Mouse (Mus musculus): ENCODE measurements around the gene Eme2. TPM values are rescaled to one million over a fixed set of nuclear protein-coding genes. Genes with fewer than 3 reads are reported as not detected.

The Eme2 gene
- 11.2 and 11.3 TPM in 2 replicates for polyA plus RNA-seq (2012; rRNA removed)

GRCm38 (mm10) chr17:24894995-24895547 lies at the start of gene Eme2, which contains the start of gene Mrps34:
Gene Eme2 (minus strand): TSS chr17:24895087.
Gene Mrps34 (plus strand): TSS chr17:24895116.

GRCm38 (mm10) chr17:24936259-24937237 lies 41.7 kb upstream of the Eme2 start, which contains the start of gene Mapk8ip3:
Gene Mapk8ip3 (minus strand): TSS chr17:24936977.

GRCm38 (mm10) chr17:24896241-24896992 lies 1.5 kb upstream of the Eme2 start, which contains the start of gene Nme3:
Gene Nme3 (plus strand): TSS chr17:24896500.

GRCm38 (mm10) chr17:24886134-24886931 lies 8.6 kb downstream of the Eme2 start, which contains the start of the genes Nubp2 and Spsb3:
Gene Nubp2 (minus strand): TSS chr17:24886349.
Gene Spsb3 (plus strand): TSS chr17:24886643.

GRCm38 (mm10) chr17:24865776-24866175 lies 29.1 kb downstream of the Eme2 start, which contains the start of gene Igfals:
Gene Igfals (plus strand): TSS chr17:24865997.

GRCm38 (mm10) chr17:24850065-24850772 lies 44.7 kb downstream of the Eme2 start, which contains the start of gene Fahd1:
Gene Fahd1 (minus strand): TSS chr17:24850364.

GRCm38 (mm10) chr17:24839842-24840241 lies 55.0 kb downstream of the Eme2 start, which contains the start of gene Hagh:
Gene Hagh (plus strand): TSS chr17:24840143.

Other genes starting within 250 kb of the Eme2 start
- gene Slc9a3r2, start 244.8 kb downstream of the Eme2 start, polyA plus RNA-seq (2012; rRNA removed), result 10.7 and 11.8 TPM in 2 replicates
- gene Npw, start 236.6 kb downstream of the Eme2 start, polyA plus RNA-seq (2012; rRNA removed), result 0.07 and 0.16 TPM in 2 replicates
- gene Zfp598, start 225.4 kb downstream of the Eme2 start, polyA plus RNA-seq (2012; rRNA removed), result 21.7 and 27.6 TPM in 2 replicates
- 0.12 and 0.14 TPM in 2 replicates for gene Syngr3, start 205.1 kb downstream of the Eme2 start, polyA plus RNA-seq (2012; rRNA removed)
- 18.4 and 20.5 TPM in 2 replicates for gene Gfer, start 198.9 kb downstream of the Eme2 start, polyA plus RNA-seq (2012; rRNA removed)
- gene Noxo1, start 198.9 kb downstream of the Eme2 start, polyA plus RNA-seq (2012; rRNA removed), result 1.1 and 1.2 TPM in 2 replicates
- gene Tbl3, start 187.4 kb downstream of the Eme2 start, polyA plus RNA-seq (2012; rRNA removed), result 17.9 and 18.1 TPM in 2 replicates
- gene Rnf151, start 177.0 kb downstream of the Eme2 start, polyA plus RNA-seq (2012; rRNA removed), result 0.10 TPM in 1 of 2 replicates, not detected in the other
- gene Rps2, start 177.0 kb downstream of the Eme2 start, polyA plus RNA-seq (2012; rRNA removed), result 1,642 and 1,684 TPM in 2 replicates
- gene Ndufb10, start 170.6 kb downstream of the Eme2 start, polyA plus RNA-seq (2012; rRNA removed), result 215 and 225 TPM in 2 replicates
- 0.11 and 0.13 TPM in 2 replicates for gene Rpl3l, start 167.3 kb downstream of the Eme2 start, polyA plus RNA-seq (2012; rRNA removed)
- 91.0 and 112 TPM in 2 replicates for gene Msrb1, start 158.4 kb downstream of the Eme2 start, polyA plus RNA-seq (2012; rRNA removed)
- 0.84 and 0.96 TPM in 2 replicates for gene Hs3st6, start 142.1 kb downstream of the Eme2 start, polyA plus RNA-seq (2012; rRNA removed)
- gene Meiob, start 90.8 kb downstream of the Eme2 start, polyA plus RNA-seq (2012; rRNA removed), result 0.49 and 0.74 TPM in 2 replicates
- 160 and 200 TPM in 2 replicates for gene Hagh, start 54.9 kb downstream of the Eme2 start, polyA plus RNA-seq (2012; rRNA removed)
- 43.4 and 44.7 TPM in 2 replicates for gene Fahd1, start 44.7 kb downstream of the Eme2 start, polyA plus RNA-seq (2012; rRNA removed)
- 12.4 and 15.1 TPM in 2 replicates for gene Igfals, start 29.1 kb downstream of the Eme2 start, polyA plus RNA-seq (2012; rRNA removed)
- gene Nubp2, start 8.7 kb downstream of the Eme2 start, polyA plus RNA-seq (2012; rRNA removed), result 15.4 and 17.7 TPM in 2 replicates
- 26.4 and 28.2 TPM in 2 replicates for gene Spsb3, start 8.4 kb downstream of the Eme2 start, polyA plus RNA-seq (2012; rRNA removed)
- 52.2 and 58.3 TPM in 2 replicates for gene Mrps34, start within 50 bp of the Eme2 start, polyA plus RNA-seq (2012; rRNA removed)
- 32.3 and 35.5 TPM in 2 replicates for gene Nme3, start 1.4 kb upstream of the Eme2 start, polyA plus RNA-seq (2012; rRNA removed)
- 23.9 and 32.5 TPM in 2 replicates for gene Mapk8ip3, start 41.9 kb upstream of the Eme2 start, polyA plus RNA-seq (2012; rRNA removed)
- 17.3 and 17.8 TPM in 2 replicates for gene Jpt2, start 65.6 kb upstream of the Eme2 start, polyA plus RNA-seq (2012; rRNA removed)
- 5.4 and 6.9 TPM in 2 replicates for gene Cramp1l, start 120.7 kb upstream of the Eme2 start, polyA plus RNA-seq (2012; rRNA removed)
- 36.6 and 39.0 TPM in 2 replicates for gene Ift140, start 121.0 kb upstream of the Eme2 start, polyA plus RNA-seq (2012; rRNA removed)
- gene Tmem204, start 188.5 kb upstream of the Eme2 start, polyA plus RNA-seq (2012; rRNA removed), result 7.5 and 8.0 TPM in 2 replicates
- 5.6 TPM in 2 replicates for gene Telo2, start 220.9 kb upstream of the Eme2 start, polyA plus RNA-seq (2012; rRNA removed)
- not detected in 2 replicates for gene Ptx4, start 225.7 kb upstream of the Eme2 start, polyA plus RNA-seq (2012; rRNA removed)
- 6.5 and 7.2 TPM in 2 replicates for gene Clcn7, start 238.3 kb upstream of the Eme2 start, polyA plus RNA-seq (2012; rRNA removed)

Data from liver, embryonic 18 days (tissue).